ENCODE assay signal across 7 mouse cellular contexts in the genomic region with DNA sequence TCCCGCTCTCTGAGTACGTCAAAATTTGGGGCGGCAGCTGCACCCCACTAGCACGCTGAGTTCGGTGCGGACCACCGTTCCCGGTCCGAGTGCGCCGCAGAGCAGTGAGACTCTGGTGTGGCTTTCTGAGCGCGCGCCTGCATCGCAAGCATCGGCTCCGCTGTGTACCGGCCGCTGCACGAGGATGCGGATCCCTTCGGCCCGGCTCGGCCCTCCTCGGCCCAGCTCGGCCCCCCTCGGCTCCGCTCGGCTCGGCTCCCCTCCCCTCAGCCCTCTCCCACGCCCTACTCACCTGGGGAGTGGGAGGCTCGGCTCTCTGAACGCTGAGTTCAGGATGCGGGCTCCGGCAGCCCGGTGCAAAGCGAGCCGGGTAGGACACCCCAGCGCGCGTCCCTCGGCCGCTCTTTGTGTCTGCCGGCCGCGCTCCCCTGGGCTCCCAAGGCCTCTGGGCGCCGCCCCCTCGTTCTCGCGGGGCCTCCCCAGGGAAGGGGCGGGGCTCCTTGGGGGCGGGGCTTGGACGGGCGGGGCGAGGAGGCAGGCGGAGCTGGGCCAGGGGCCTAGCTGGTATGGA. TPM values are rescaled to one million over a fixed set of nuclear protein-coding genes. Genes with fewer than 3 reads are reported as not detected.
DNase-seq lines count a peak whose midpoint lies in the region; ATAC-seq lines count a peak whose summit lies in the region.

No protein-coding gene starts in this region.

- intact Hi-C loops in left cerebral cortex, postnatal 14 days (cut with DNase I): loop anchor here (10.0 kb wide), 1 partner anchor 404 kb away; the partner anchor contains the start of gene Apmap

- ATAC-seq in inflammation-experienced regulatory T-cells, adult 6 months: peak; percentile 53
- ATAC-seq in megakaryocyte progenitor cell, adult 5-6 weeks (replicated peaks; ENCODE audit: poor library complexity): peak; percentile 63

- DNase-seq in adrenal gland, adult 2 months: peak; percentile 92
- DNase-seq in cerebellum, postnatal 4 days (ENCODE audit: low spot score in 2 of 2): peak; percentile 58 to 70
- peak; percentile 61 for DNase-seq in gastrocnemius, postnatal 10 days
- DNase-seq in left cerebral cortex, postnatal 14 days (ENCODE audit: low spot score in 2 of 2): peak; percentile 67 to 79
- peak; percentile 77 for DNase-seq in right cerebral cortex, postnatal 4 days

RNA-seq across cellular contexts. Expression of gene Ninl, which starts 30.2 kb away (rescaled TPM):
- total RNA-seq in adrenal gland, adult 2 months (2021): 10 to 100 TPM; 14.6 to 22.1 TPM
- polyA plus RNA-seq in adrenal gland, adult 2 months (2012; rRNA removed): 9.6 and 10.4 TPM in 2 replicates
- total RNA-seq in gastrocnemius, postnatal 10 days (2021): 1 to 10 TPM in 1 of 2 experiments, under 1 TPM in 1; 0.99 to 1.4 TPM
- polyA plus RNA-seq in inflammation-experienced regulatory T-cells, adult 6 months (2017; shearing (Covaris generic)): 1 to 10 TPM in 1 of 3 experiments, under 1 TPM in 2; 0.53 to 1.2 (median 0.81) TPM
- 1 to 10 TPM; 5.2 to 5.8 TPM for total RNA-seq in left cerebral cortex, postnatal 14 days (2021)
- total RNA-seq in megakaryocyte progenitor cell, adult 5-6 weeks (2015): 0.46 and 0.84 TPM in 2 replicates
- total RNA-seq in megakaryocyte progenitor cell, adult 5-6 weeks (2017): 1.2 and 1.5 TPM in 2 replicates

RNA-seq across cellular contexts. Expression of gene Nanp, which starts 30.2 kb away (rescaled TPM):
- 10 to 100 TPM in 1 of 2 experiments, 1 to 10 TPM in 1; 6.2 to 11.4 TPM for total RNA-seq in adrenal gland, adult 2 months (2021)
- polyA plus RNA-seq in adrenal gland, adult 2 months (2012; rRNA removed): 0.47 and 0.64 TPM in 2 replicates
- total RNA-seq in gastrocnemius, postnatal 10 days (2021): 1 to 10 TPM; 5.6 to 7.6 TPM
- polyA plus RNA-seq in inflammation-experienced regulatory T-cells, adult 6 months (2017; shearing (Covaris generic)): 10 to 100 TPM; 30.5 to 36.0 (median 31.3) TPM
- 10 to 100 TPM; 29.6 to 30.5 TPM for total RNA-seq in left cerebral cortex, postnatal 14 days (2021)
- total RNA-seq in megakaryocyte progenitor cell, adult 5-6 weeks (2015): 22.7 and 38.8 TPM in 2 replicates
- 19.3 and 22.5 TPM in 2 replicates for total RNA-seq in megakaryocyte progenitor cell, adult 5-6 weeks (2017)

Comparison
In these comparisons a context has a peak if more than half of its experiments do, and no peak if none do; other contexts are left out.
1. Peak in every context shown above with its lines: DNase-seq and ATAC-seq.